Mouse (Mus musculus): ENCODE measurements at regions not wholly inside any gene's neighbourhood (a gene's known extent, or its start where the extent isn't known, plus 50 kb on each side); places are given as distances from the start of the nearest gene placed in this dataset.

DNA sequence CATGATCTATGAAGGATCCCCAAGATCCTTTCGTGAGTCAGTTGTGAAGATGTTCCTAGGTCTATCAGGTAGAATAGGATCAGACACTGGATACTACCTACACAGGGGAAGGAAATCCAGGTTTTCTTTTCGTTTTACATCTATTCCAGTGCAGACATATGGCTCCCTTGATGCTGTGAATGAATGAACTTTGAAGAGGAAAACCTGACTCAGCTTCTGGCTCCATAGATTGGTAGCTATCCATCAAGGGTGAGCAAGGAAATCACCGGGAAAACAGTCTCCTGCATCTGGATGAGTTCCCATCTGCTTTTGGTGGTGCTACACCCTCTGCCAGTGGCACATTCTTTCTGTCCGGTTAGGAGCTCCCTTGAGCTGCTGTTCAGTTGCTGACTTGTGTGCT lies 687.8 kb downstream of the Hs3st4 start:
- no peak overlapping the region for H3K27ac ChIP-seq (ENCODE audit: insufficient read depth, low read depth, low read length)
- no peaks in the 10 kb centered on the region for H3K36me3 ChIP-seq (ENCODE audit: control insufficient read depth, insufficient read depth, low read length)
- H3K4me3 ChIP-seq (ENCODE audit: low read depth, low read length): no peak overlapping the region
- 58% methylated on average over 4 of the region's 4 CpGs for WGBS
- TF ChIP-seq CTCF (IDR thresholded peaks at IDR 0.05; ENCODE audit: extremely low read depth, insufficient read length, insufficient replicate concordance, low read depth, low read length) (no peak), POLR2A (IDR thresholded peaks at IDR 0.05; ENCODE audit: low read depth, low read length) (no peak)
- H3K4me1 ChIP-seq (ENCODE audit: control insufficient read depth, insufficient read depth, insufficient read length, low read length): no peaks in the 10 kb centered on the region
- no peaks in the 10 kb centered on the region for H3K27me3 ChIP-seq (ENCODE audit: control insufficient read depth, insufficient read depth, low read length)

DNA sequence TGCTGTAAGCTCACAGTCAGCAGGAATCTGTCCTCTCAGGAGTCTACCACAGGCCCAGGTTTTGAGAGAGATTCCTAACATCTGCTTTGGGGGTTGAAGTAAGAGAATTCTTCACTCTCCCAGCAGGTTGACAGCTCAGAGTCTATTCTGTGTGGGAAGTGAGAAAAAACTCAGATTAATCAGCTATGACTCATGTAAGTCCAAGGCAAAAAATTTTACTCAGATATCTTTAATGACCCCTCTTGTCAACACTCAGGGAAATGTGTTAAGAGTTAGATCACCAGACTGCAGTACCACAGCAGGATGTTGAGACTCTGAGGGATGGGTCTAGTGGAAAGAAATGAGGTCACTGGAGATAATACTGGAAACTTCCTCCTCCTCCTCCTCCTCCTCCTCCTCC lies 688.4 kb downstream of the Hs3st4 start:
- Histone ChIP-seq H3K27ac (ENCODE audit: insufficient read depth, low read depth, low read length) (no peak overlapping the region), H3K27me3 (ENCODE audit: control insufficient read depth, insufficient read depth, low read length) (no peaks in the 10 kb centered on the region), H3K4me1 (ENCODE audit: control insufficient read depth, insufficient read depth, insufficient read length, low read length) (no peaks in the 10 kb centered on the region), H3K4me3 (ENCODE audit: low read depth, low read length) (no peak overlapping the region), H3K36me3 (ENCODE audit: control insufficient read depth, insufficient read depth, low read length) (no peaks in the 10 kb centered on the region)
- no peak for TF ChIP-seq POLR2A (IDR thresholded peaks at IDR 0.05; ENCODE audit: low read depth, low read length)
- no peak for TF ChIP-seq CTCF (IDR thresholded peaks at IDR 0.05; ENCODE audit: extremely low read depth, insufficient read length, insufficient replicate concordance, low read depth, low read length)

DNA sequence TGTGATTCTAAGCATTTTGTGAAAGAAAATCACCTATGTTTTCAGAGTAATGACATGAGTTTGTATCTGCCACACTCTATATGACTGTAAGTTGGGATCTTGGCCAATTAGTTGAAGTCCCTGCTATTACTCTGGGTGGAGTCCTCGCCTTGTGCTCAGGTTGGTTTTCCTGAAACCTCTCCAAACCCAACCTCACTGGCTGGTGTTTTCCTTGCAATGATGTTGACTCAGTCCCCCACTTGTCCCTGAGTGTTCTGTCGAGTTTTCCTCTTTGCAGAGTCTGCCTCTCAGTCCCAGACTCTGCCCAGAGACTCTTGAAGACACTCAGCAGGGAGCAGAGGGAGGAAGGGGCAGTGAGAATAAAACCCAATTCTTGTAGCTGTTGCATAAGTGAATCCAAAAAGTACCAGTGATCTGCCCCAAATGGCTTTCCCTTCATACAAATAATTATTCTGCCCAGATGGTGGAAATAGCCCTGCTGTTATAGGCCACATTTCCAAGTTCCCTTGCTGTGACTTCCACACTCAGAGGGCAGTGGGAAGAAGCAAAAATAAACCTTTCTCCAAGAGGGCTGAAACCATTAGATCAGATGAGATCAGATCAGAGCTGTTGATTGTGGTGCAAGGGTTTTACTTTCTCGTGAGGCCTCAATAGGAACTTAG lies 694.3 kb downstream of the Hs3st4 start:
- H3K4me1 ChIP-seq (ENCODE audit: control insufficient read depth, insufficient read depth, insufficient read length, low read length): no peaks in the 10 kb centered on the region
- 45% methylated on average over 3 of the region's 3 CpGs for WGBS
- no peak overlapping the region for H3K4me3 ChIP-seq (ENCODE audit: low read depth, low read length)
- H3K36me3 ChIP-seq (ENCODE audit: control insufficient read depth, insufficient read depth, low read length): no peaks in the 10 kb centered on the region
- no peaks in the 10 kb centered on the region for H3K27me3 ChIP-seq (ENCODE audit: control insufficient read depth, insufficient read depth, low read length)
- no peak overlapping the region for H3K27ac ChIP-seq (ENCODE audit: insufficient read depth, low read depth, low read length)
- no peak for TF ChIP-seq CTCF (IDR thresholded peaks at IDR 0.05; ENCODE audit: extremely low read depth, insufficient read length, insufficient replicate concordance, low read depth, low read length)
- TF ChIP-seq POLR2A (IDR thresholded peaks at IDR 0.05; ENCODE audit: low read depth, low read length): no peak

GRCm38 (mm10) chr7:124680561-124680960 lies 697.9 kb downstream of the Hs3st4 start:
- TF ChIP-seq CTCF (IDR thresholded peaks at IDR 0.05; ENCODE audit: extremely low read depth, insufficient read length, insufficient replicate concordance, low read depth, low read length): no peak
- TF ChIP-seq POLR2A (IDR thresholded peaks at IDR 0.05; ENCODE audit: low read depth, low read length): no peak

GRCm38 (mm10) chr7:124681212-124681611 lies 698.5 kb downstream of the Hs3st4 start:
- TF ChIP-seq POLR2A (IDR thresholded peaks at IDR 0.05; ENCODE audit: low read depth, low read length) (no peak), CTCF (IDR thresholded peaks at IDR 0.05; ENCODE audit: extremely low read depth, insufficient read length, insufficient replicate concordance, low read depth, low read length) (no peak)
- Histone ChIP-seq H3K27ac (ENCODE audit: insufficient read depth, low read depth, low read length) (no peak overlapping the region), H3K27me3 (ENCODE audit: control insufficient read depth, insufficient read depth, low read length) (no peaks in the 10 kb centered on the region), H3K4me3 (ENCODE audit: low read depth, low read length) (no peak overlapping the region), H3K36me3 (ENCODE audit: control insufficient read depth, insufficient read depth, low read length) (no peaks in the 10 kb centered on the region), H3K4me1 (ENCODE audit: control insufficient read depth, insufficient read depth, insufficient read length, low read length) (no peaks in the 10 kb centered on the region)
- 78% methylated on average over 10 of the region's 10 CpGs for WGBS

More at GRCm38 (mm10) chr7:124680561-124680960, 697.9 kb downstream of the Hs3st4 start:
- Histone ChIP-seq H3K4me3 (ENCODE audit: low read depth, low read length) (no peak overlapping the region), H3K27ac (ENCODE audit: insufficient read depth, low read depth, low read length) (no peak overlapping the region), H3K27me3 (ENCODE audit: control insufficient read depth, insufficient read depth, low read length) (no peaks in the 10 kb centered on the region), H3K36me3 (ENCODE audit: control insufficient read depth, insufficient read depth, low read length) (no peaks in the 10 kb centered on the region), H3K4me1 (ENCODE audit: control insufficient read depth, insufficient read depth, insufficient read length, low read length) (no peaks in the 10 kb centered on the region)

GRCm38 (mm10) chr7:124681820-124682219 lies 699.2 kb downstream of the Hs3st4 start:
- no peak for TF ChIP-seq CTCF (IDR thresholded peaks at IDR 0.05; ENCODE audit: extremely low read depth, insufficient read length, insufficient replicate concordance, low read depth, low read length)
- no peak for TF ChIP-seq POLR2A (IDR thresholded peaks at IDR 0.05; ENCODE audit: low read depth, low read length)
- WGBS: 82% methylated on average over 2 of the region's 2 CpGs
- Histone ChIP-seq H3K36me3 (ENCODE audit: control insufficient read depth, insufficient read depth, low read length) (no peaks in the 10 kb centered on the region), H3K4me3 (ENCODE audit: low read depth, low read length) (no peak overlapping the region), H3K27ac (ENCODE audit: insufficient read depth, low read depth, low read length) (no peak overlapping the region), H3K27me3 (ENCODE audit: control insufficient read depth, insufficient read depth, low read length) (no peaks in the 10 kb centered on the region), H3K4me1 (ENCODE audit: control insufficient read depth, insufficient read depth, insufficient read length, low read length) (no peaks in the 10 kb centered on the region)

DNA sequence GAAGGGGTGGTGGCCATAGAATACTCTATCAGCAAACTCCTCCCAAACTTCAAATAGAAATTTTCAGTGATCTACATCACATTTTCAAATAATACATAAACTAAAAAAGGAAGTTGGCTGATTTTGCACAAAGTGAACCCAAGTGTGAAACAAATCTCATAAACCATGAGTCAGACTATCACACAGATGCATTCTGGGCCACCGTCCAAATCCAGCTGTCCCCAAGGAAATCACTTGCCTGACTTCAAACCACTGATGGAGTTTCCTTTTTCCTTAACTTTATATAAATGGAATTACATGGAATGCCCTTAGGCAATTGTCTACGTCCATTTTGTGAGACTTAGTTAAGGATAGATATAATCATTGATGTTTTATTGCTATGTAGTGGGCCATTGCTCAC lies 702.8 kb downstream of the Hs3st4 start:
- no peak overlapping the region for H3K4me3 ChIP-seq (ENCODE audit: low read depth, low read length)
- TF ChIP-seq POLR2A (IDR thresholded peaks at IDR 0.05; ENCODE audit: low read depth, low read length) (no peak), CTCF (IDR thresholded peaks at IDR 0.05; ENCODE audit: extremely low read depth, insufficient read length, insufficient replicate concordance, low read depth, low read length) (no peak)
- H3K27me3 ChIP-seq (ENCODE audit: control insufficient read depth, insufficient read depth, low read length): no peaks in the 10 kb centered on the region
- no peak overlapping the region for H3K27ac ChIP-seq (ENCODE audit: insufficient read depth, low read depth, low read length)
- H3K4me1 ChIP-seq (ENCODE audit: control insufficient read depth, insufficient read depth, insufficient read length, low read length): no peaks in the 10 kb centered on the region
- 61% methylated on average over 2 of the region's 2 CpGs for WGBS
- no peaks in the 10 kb centered on the region for H3K36me3 ChIP-seq (ENCODE audit: control insufficient read depth, insufficient read depth, low read length)
